Mouse (Mus musculus) urinary bladder, postnatal 4 days (tissue): ENCODE measurements around the gene Cdk18.

Source experiments
- DNase-seq, 2 experiments: peaks; one replicate each; pipeline ENCODE4 v3.0.0; 2021 to 2022; ENCODE audit warnings: low spot score in 2 of 2

Gene Cdk18

GRCm38 (mm10) chr1:132113098-132113497, 26.4 kb downstream of the Cdk18 start:
- no peak for DNase-seq

GRCm38 (mm10) chr1:132112426-132112825, 27.1 kb downstream of the Cdk18 start:
- DNase-seq: no peak

GRCm38 (mm10) chr1:132111411-132111810, 28.1 kb downstream of the Cdk18 start:
- no peak for DNase-seq

GRCm38 (mm10) chr1:132109368-132109767, 30.1 kb downstream of the Cdk18 start:
- DNase-seq: no peak

- no peak for DNase-seq
These were observed 35.1 kb downstream of the Cdk18 start for GRCm38 (mm10) chr1:132104353-132104752.

- DNase-seq: no peak
These were observed 37.4 kb downstream of the Cdk18 start for GRCm38 (mm10) chr1:132101953-132102697.

GRCm38 (mm10) chr1:132099775-132100174, 39.7 kb downstream of the Cdk18 start:
- no peak for DNase-seq

GRCm38 (mm10) chr1:132099016-132099415, 40.5 kb downstream of the Cdk18 start:
- no peak for DNase-seq

GRCm38 (mm10) chr1:132098076-132098475, 41.4 kb downstream of the Cdk18 start:
- no peak for DNase-seq

- peak in 1 of 2 experiments; percentile 44 for DNase-seq
These were observed 44.0 kb downstream of the Cdk18 start for GRCm38 (mm10) chr1:132095356-132096004.

- DNase-seq: no peak
These were observed 46.2 kb downstream of the Cdk18 start for GRCm38 (mm10) chr1:132093269-132093668.

GRCm38 (mm10) chr1:132090266-132090665, 49.2 kb downstream of the Cdk18 start:
- no peak for DNase-seq

GRCm38 (mm10) chr1:132089767-132090166, 49.7 kb downstream of the Cdk18 start:
- DNase-seq: no peak

GRCm38 (mm10) chr1:132088181-132088671, 51.3 kb downstream of the Cdk18 start:
- DNase-seq: no peak

GRCm38 (mm10) chr1:132085181-132086049, 54.1 kb downstream of the Cdk18 start:
- no peak for DNase-seq

- no peak for DNase-seq
These were observed 61.1 kb downstream of the Cdk18 start for GRCm38 (mm10) chr1:132078413-132078812.

- no peak for DNase-seq
These were observed 63.9 kb downstream of the Cdk18 start for GRCm38 (mm10) chr1:132075576-132075975.

- DNase-seq: no peak
These were observed 68.8 kb downstream of the Cdk18 start for GRCm38 (mm10) chr1:132070659-132071058.

GRCm38 (mm10) chr1:132069436-132069835, 70.0 kb downstream of the Cdk18 start:
- no peak for DNase-seq

GRCm38 (mm10) chr1:132067261-132068255, 71.9 kb downstream of the Cdk18 start, which contains the start of gene Mfsd4a:
Mfsd4a (minus strand) TSS chr1:132068062.
- peak in 1 of 2 experiments; percentile 47 for DNase-seq
